Mouse (Mus musculus) embryo, embryonic 10.5 days (tissue): ENCODE results near the gene Prss36.
A peak's percentile ranks its signal among the peaks of the same experiment; 100 is the strongest.

ENCODE experiments used
- DNase-seq: peaks from one replicate; pipeline ENCODE4 v3.0.0-alpha.2; 2015; ENCODE audit warnings: low spot score

The Prss36 gene

GRCm38 (mm10) chr7:127935028-127935722 lies 11.3 kb downstream of the Prss36 start:
- DNase-seq: peak; percentile 97

GRCm38 (mm10) chr7:127934075-127934474 lies 12.4 kb downstream of the Prss36 start:
- DNase-seq: no peak

GRCm38 (mm10) chr7:127932273-127933031 lies 14.1 kb downstream of the Prss36 start:
- peak; percentile 70 for DNase-seq

- DNase-seq: peak; percentile 30
These were observed 15.0 kb downstream of the Prss36 start for GRCm38 (mm10) chr7:127931351-127932135.

- no peak for DNase-seq
These were observed 15.9 kb downstream of the Prss36 start for GRCm38 (mm10) chr7:127930636-127931035.

GRCm38 (mm10) chr7:127929923-127930322 lies 16.6 kb downstream of the Prss36 start, which contains the start of gene Prss8:
Gene Prss8, minus strand, starts transcription at chr7:127930104.
- no peak for DNase-seq

- no peak for DNase-seq
These were observed 17.9 kb downstream of the Prss36 start for GRCm38 (mm10) chr7:127928596-127928995.

GRCm38 (mm10) chr7:127927726-127928125 lies 18.8 kb downstream of the Prss36 start:
- no peak for DNase-seq

GRCm38 (mm10) chr7:127926846-127927245 lies 19.7 kb downstream of the Prss36 start:
- DNase-seq: no peak

GRCm38 (mm10) chr7:127926066-127926465 lies 20.5 kb downstream of the Prss36 start:
- DNase-seq: no peak

GRCm38 (mm10) chr7:127925252-127925651 lies 21.3 kb downstream of the Prss36 start:
- DNase-seq: no peak

GRCm38 (mm10) chr7:127923714-127924113 lies 22.8 kb downstream of the Prss36 start:
- no peak for DNase-seq

GRCm38 (mm10) chr7:127922451-127923275 lies 23.9 kb downstream of the Prss36 start:
- DNase-seq: no peak

- DNase-seq: peak; percentile 50
These were observed 25.0 kb downstream of the Prss36 start for GRCm38 (mm10) chr7:127921516-127921915.

GRCm38 (mm10) chr7:127919290-127919689 lies 27.2 kb downstream of the Prss36 start:
- DNase-seq: peak; percentile 47

- peak; percentile 61 for DNase-seq
These were observed 28.3 kb downstream of the Prss36 start for GRCm38 (mm10) chr7:127918203-127918602.

GRCm38 (mm10) chr7:127915293-127915692 lies 31.2 kb downstream of the Prss36 start:
- DNase-seq: no peak

- no peak for DNase-seq
These were observed 33.6 kb downstream of the Prss36 start for GRCm38 (mm10) chr7:127912938-127913337.

GRCm38 (mm10) chr7:127912190-127912871 lies 34.2 kb downstream of the Prss36 start, which contains the start of gene Kat8:
Gene Kat8, plus strand, starts transcription at chr7:127912516.
- peak; percentile 97 for DNase-seq

GRCm38 (mm10) chr7:127908656-127909055 lies 37.9 kb downstream of the Prss36 start:
- DNase-seq: no peak

GRCm38 (mm10) chr7:127907939-127908338 lies 38.6 kb downstream of the Prss36 start:
- DNase-seq: no peak
